Mouse (Mus musculus): ENCODE measurements at regions not wholly inside any gene's neighbourhood (a gene's known extent, or its start where the extent isn't known, plus 50 kb on each side); places are given as distances from the start of the nearest gene placed in this dataset.

GRCm38 (mm10) chr10:98761080-98761479 is 153.1 kb upstream of the Atp2b1 start:
- H3K9me3 ChIP-seq (ENCODE audit: control insufficient read depth, low read length): no peaks in the 10 kb centered on the region
- no peak overlapping the region for H3K9ac ChIP-seq (ENCODE audit: low read depth, low read length)
- H3K4me3 ChIP-seq (ENCODE audit: low read length): no peak overlapping the region
- H3K27ac ChIP-seq (ENCODE audit: low read depth, low read length): no peak overlapping the region
- H3K4me2 ChIP-seq (replicated peaks; ENCODE audit: low read depth, low read length): no peak overlapping the region
- no peaks in the 10 kb centered on the region for H3K27me3 ChIP-seq (ENCODE audit: control insufficient read depth, insufficient read depth, low read length)
- H3K4me1 ChIP-seq (ENCODE audit: control insufficient read depth, insufficient read depth, low read length): no peaks in the 10 kb centered on the region
- no peak for ATAC-seq (ENCODE audit: low FRiP score, low TSS enrichment)
- H3K36me3 ChIP-seq (ENCODE audit: control insufficient read depth, insufficient read depth, low read length): no peaks in the 10 kb centered on the region

DNA sequence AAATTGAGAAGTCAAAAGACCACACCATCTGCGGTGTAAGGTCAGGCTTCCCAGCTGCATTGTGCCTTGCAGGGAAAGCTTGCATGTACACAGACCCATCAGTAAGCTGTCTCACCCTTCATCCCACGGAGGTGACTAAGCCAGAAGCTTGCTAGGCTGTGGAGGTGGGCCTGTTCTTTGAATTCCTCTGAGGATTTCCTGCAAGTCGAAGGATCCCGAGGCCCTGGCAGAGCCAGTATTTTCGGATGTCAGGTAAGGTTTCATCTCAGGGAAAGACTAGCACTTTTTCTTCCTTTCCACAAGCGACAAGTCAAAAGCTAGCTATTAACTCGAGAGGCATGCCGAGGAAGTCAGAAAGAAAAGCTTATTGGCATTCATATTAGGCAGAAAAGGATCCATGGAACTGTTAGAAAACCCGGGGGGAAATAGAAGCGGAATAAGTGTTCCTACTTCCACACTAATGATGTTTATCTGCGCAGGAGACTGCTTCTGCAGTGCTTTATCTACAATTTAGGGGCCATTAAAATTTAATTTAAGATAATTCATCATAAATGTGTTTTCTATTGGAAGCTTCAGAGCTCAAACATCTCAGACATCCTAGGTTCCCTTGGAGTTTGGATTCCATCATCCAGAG is 148.3 kb upstream of the Atp2b1 start:
- WGBS: 62% methylated on average over 11 of the region's 11 CpGs
- no peak overlapping the region for H3K9ac ChIP-seq (ENCODE audit: low read depth, low read length)
- H3K4me3 ChIP-seq (ENCODE audit: low read length): no peak overlapping the region
- H3K4me2 ChIP-seq (replicated peaks; ENCODE audit: low read depth, low read length): no peak overlapping the region
- H3K27ac ChIP-seq (ENCODE audit: low read depth, low read length): no peak overlapping the region
- H3K9me3 ChIP-seq (ENCODE audit: control insufficient read depth, low read length): no peaks in the 10 kb centered on the region
- ATAC-seq (ENCODE audit: low FRiP score, low TSS enrichment): no peak
- H3K4me1 ChIP-seq (ENCODE audit: control insufficient read depth, insufficient read depth, low read length): no peaks in the 10 kb centered on the region
- H3K36me3 ChIP-seq (ENCODE audit: control insufficient read depth, insufficient read depth, low read length): no peaks in the 10 kb centered on the region
- H3K27me3 ChIP-seq (ENCODE audit: control insufficient read depth, insufficient read depth, low read length): no peaks in the 10 kb centered on the region

DNA sequence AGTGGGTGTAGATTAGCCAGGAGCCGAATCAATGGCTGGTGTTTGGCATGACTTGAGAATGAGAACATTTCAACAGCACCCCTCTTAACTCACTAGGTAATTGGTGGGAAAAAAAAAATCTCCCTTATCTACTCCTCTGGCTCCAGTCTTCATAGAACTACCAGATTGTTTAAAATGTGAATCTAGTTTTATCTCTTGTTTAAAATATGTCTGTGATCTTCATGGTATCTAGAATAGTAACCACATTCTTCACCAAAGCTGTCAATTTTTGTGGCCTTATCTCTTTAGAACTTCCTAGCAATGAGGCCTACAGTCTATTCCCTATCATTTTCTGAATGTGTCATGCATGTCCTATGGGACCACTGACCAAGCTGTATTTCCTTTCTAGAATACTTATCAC is 134.4 kb upstream of the Atp2b1 start:
- Histone ChIP-seq H3K4me3 (ENCODE audit: low read length) (no peak overlapping the region), H3K36me3 (ENCODE audit: control insufficient read depth, insufficient read depth, low read length) (no peaks in the 10 kb centered on the region), H3K4me1 (ENCODE audit: control insufficient read depth, insufficient read depth, low read length) (no peaks in the 10 kb centered on the region), H3K9me3 (ENCODE audit: control insufficient read depth, low read length) (no peaks in the 10 kb centered on the region), H3K27me3 (ENCODE audit: control insufficient read depth, insufficient read depth, low read length) (no peaks in the 10 kb centered on the region), H3K9ac (ENCODE audit: low read depth, low read length) (no peak overlapping the region), H3K27ac (ENCODE audit: low read depth, low read length) (no peak overlapping the region), H3K4me2 (replicated peaks; ENCODE audit: low read depth, low read length) (no peak overlapping the region)
- no peak for ATAC-seq (ENCODE audit: low FRiP score, low TSS enrichment)
- whole genome bisulfite sequencing: 72% methylated on average over 1 of the region's 1 CpGs

GRCm38 (mm10) chr10:98780938-98781337 is 133.3 kb upstream of the Atp2b1 start:
- H3K27ac ChIP-seq (ENCODE audit: low read depth, low read length): no peak overlapping the region
- H3K27me3 ChIP-seq (ENCODE audit: control insufficient read depth, insufficient read depth, low read length): no peaks in the 10 kb centered on the region
- H3K9ac ChIP-seq (ENCODE audit: low read depth, low read length): no peak overlapping the region
- no peak for ATAC-seq (ENCODE audit: low FRiP score, low TSS enrichment)
- no peaks in the 10 kb centered on the region for H3K9me3 ChIP-seq (ENCODE audit: control insufficient read depth, low read length)
- 91% methylated on average over 5 of the region's 5 CpGs for WGBS
- no peak overlapping the region for H3K4me3 ChIP-seq (ENCODE audit: low read length)
- H3K4me1 ChIP-seq (ENCODE audit: control insufficient read depth, insufficient read depth, low read length): no peaks in the 10 kb centered on the region
- H3K36me3 ChIP-seq (ENCODE audit: control insufficient read depth, insufficient read depth, low read length): no peaks in the 10 kb centered on the region
- H3K4me2 ChIP-seq (replicated peaks; ENCODE audit: low read depth, low read length): no peak overlapping the region

GRCm38 (mm10) chr10:98781888-98782351 is 132.3 kb upstream of the Atp2b1 start:
- WGBS: 28% methylated on average over 3 of the region's 3 CpGs
- Histone ChIP-seq H3K9ac (ENCODE audit: low read depth, low read length) (no peak overlapping the region), H3K9me3 (ENCODE audit: control insufficient read depth, low read length) (no peaks in the 10 kb centered on the region), H3K4me3 (ENCODE audit: low read length) (no peak overlapping the region), H3K27ac (ENCODE audit: low read depth, low read length) (no peak overlapping the region), H3K4me1 (ENCODE audit: control insufficient read depth, insufficient read depth, low read length) (no peaks in the 10 kb centered on the region), H3K36me3 (ENCODE audit: control insufficient read depth, insufficient read depth, low read length) (no peaks in the 10 kb centered on the region), H3K4me2 (replicated peaks; ENCODE audit: low read depth, low read length) (no peak overlapping the region), H3K27me3 (ENCODE audit: control insufficient read depth, insufficient read depth, low read length) (no peaks in the 10 kb centered on the region)
- ATAC-seq (ENCODE audit: low FRiP score, low TSS enrichment): no peak

GRCm38 (mm10) chr10:98785411-98785810 is 128.8 kb upstream of the Atp2b1 start:
- ATAC-seq (ENCODE audit: low FRiP score, low TSS enrichment): no peak
- no peaks in the 10 kb centered on the region for H3K36me3 ChIP-seq (ENCODE audit: control insufficient read depth, insufficient read depth, low read length)
- H3K4me1 ChIP-seq (ENCODE audit: control insufficient read depth, insufficient read depth, low read length): no peaks in the 10 kb centered on the region
- no peak overlapping the region for H3K9ac ChIP-seq (ENCODE audit: low read depth, low read length)
- H3K27ac ChIP-seq (ENCODE audit: low read depth, low read length): no peak overlapping the region
- no peaks in the 10 kb centered on the region for H3K9me3 ChIP-seq (ENCODE audit: control insufficient read depth, low read length)
- no peak overlapping the region for H3K4me3 ChIP-seq (ENCODE audit: low read length)
- H3K27me3 ChIP-seq (ENCODE audit: control insufficient read depth, insufficient read depth, low read length): no peaks in the 10 kb centered on the region
- WGBS: 68% methylated on average over 1 of the region's 1 CpGs
- no peak overlapping the region for H3K4me2 ChIP-seq (replicated peaks; ENCODE audit: low read depth, low read length)

DNA sequence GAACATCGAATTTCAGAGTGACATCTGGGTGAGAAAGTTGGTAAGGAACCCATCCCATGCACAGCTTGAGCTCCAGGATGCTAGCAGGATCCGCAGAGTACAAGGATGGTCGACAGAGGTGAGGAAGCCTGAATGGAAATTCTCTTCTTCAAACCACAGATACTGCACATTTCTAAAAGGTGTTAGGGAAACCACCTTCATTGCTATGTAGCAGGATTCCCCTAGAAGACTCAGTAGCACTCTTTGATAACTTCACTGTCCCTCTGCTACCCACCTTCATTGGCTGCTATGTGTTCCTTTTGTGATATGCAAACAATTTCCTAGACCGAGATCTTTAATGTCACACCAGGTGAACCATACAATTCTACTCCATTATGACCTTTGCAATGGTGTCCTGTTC is 128.1 kb upstream of the Atp2b1 start:
- no peak overlapping the region for H3K4me3 ChIP-seq (ENCODE audit: low read length)
- no peaks in the 10 kb centered on the region for H3K9me3 ChIP-seq (ENCODE audit: control insufficient read depth, low read length)
- no peaks in the 10 kb centered on the region for H3K27me3 ChIP-seq (ENCODE audit: control insufficient read depth, insufficient read depth, low read length)
- no peak overlapping the region for H3K4me2 ChIP-seq (replicated peaks; ENCODE audit: low read depth, low read length)
- WGBS: 89% methylated on average over 4 of the region's 4 CpGs
- H3K4me1 ChIP-seq (ENCODE audit: control insufficient read depth, insufficient read depth, low read length): no peaks in the 10 kb centered on the region
- H3K27ac ChIP-seq (ENCODE audit: low read depth, low read length): no peak overlapping the region
- no peaks in the 10 kb centered on the region for H3K36me3 ChIP-seq (ENCODE audit: control insufficient read depth, insufficient read depth, low read length)
- H3K9ac ChIP-seq (ENCODE audit: low read depth, low read length): no peak overlapping the region
- ATAC-seq (ENCODE audit: low FRiP score, low TSS enrichment): no peak

DNA sequence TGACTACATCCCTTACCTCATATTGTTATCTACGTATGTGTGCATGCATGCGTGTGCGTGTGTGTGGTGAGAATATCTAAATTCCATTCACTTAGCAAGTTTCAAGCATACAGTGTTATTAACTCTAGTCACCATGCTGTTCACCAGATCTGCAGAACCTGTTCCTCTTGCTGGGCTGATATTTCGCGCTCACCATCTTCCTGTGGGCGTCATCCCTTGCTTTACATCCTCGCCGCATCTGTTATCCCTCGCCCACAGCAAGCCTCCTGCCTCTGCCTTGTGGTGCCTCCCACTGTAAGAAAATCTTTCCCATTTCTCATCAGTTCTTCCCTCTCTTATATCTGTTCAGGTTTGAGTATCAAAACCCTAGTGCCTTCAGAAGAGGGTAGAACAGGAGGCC is 124.4 kb upstream of the Atp2b1 start:
- no peaks in the 10 kb centered on the region for H3K4me1 ChIP-seq (ENCODE audit: control insufficient read depth, insufficient read depth, low read length)
- ATAC-seq (ENCODE audit: low FRiP score, low TSS enrichment): no peak
- H3K4me3 ChIP-seq (ENCODE audit: low read length): no peak overlapping the region
- no peaks in the 10 kb centered on the region for H3K36me3 ChIP-seq (ENCODE audit: control insufficient read depth, insufficient read depth, low read length)
- H3K9ac ChIP-seq (ENCODE audit: low read depth, low read length): no peak overlapping the region
- no peaks in the 10 kb centered on the region for H3K9me3 ChIP-seq (ENCODE audit: control insufficient read depth, low read length)
- H3K27ac ChIP-seq (ENCODE audit: low read depth, low read length): no peak overlapping the region
- no peaks in the 10 kb centered on the region for H3K27me3 ChIP-seq (ENCODE audit: control insufficient read depth, insufficient read depth, low read length)
- WGBS: 92% methylated on average over 9 of the region's 9 CpGs
- no peak overlapping the region for H3K4me2 ChIP-seq (replicated peaks; ENCODE audit: low read depth, low read length)

DNA sequence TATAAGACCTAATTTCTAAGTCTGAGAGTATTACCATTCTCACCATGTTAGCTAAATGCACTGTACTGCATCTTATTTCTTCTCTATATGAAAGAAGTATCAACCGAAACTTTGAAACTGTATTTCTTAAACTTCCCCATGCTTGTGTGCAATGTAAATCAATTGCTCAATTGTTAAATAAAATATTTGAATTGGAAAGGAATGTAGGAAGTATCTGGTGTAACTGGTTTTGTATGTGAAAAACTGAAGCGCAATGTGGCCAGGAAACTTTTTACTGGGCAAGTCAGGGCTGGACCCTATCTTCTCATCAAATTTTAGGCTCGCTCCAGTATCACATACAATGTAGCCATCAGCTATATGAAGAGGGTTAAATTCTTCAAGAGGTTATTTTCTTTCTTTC is 123.8 kb upstream of the Atp2b1 start:
- Histone ChIP-seq H3K9ac (ENCODE audit: low read depth, low read length) (no peak overlapping the region), H3K27ac (ENCODE audit: low read depth, low read length) (no peak overlapping the region), H3K4me2 (replicated peaks; ENCODE audit: low read depth, low read length) (no peak overlapping the region), H3K36me3 (ENCODE audit: control insufficient read depth, insufficient read depth, low read length) (no peaks in the 10 kb centered on the region), H3K4me3 (ENCODE audit: low read length) (no peak overlapping the region), H3K4me1 (ENCODE audit: control insufficient read depth, insufficient read depth, low read length) (no peaks in the 10 kb centered on the region), H3K9me3 (ENCODE audit: control insufficient read depth, low read length) (no peaks in the 10 kb centered on the region), H3K27me3 (ENCODE audit: control insufficient read depth, insufficient read depth, low read length) (no peaks in the 10 kb centered on the region)
- no peak for ATAC-seq (ENCODE audit: low FRiP score, low TSS enrichment)
- WGBS: 92% methylated on average over 3 of the region's 3 CpGs
